Mouse (Mus musculus) adrenal gland, postnatal 14 days (tissue): Measurements from ENCODE around the gene 1810055G02Rik. TPM values are rescaled to one million over a fixed set of nuclear protein-coding genes. Genes with fewer than 3 reads are reported as not detected.
A peak's percentile ranks its signal among the peaks of the same experiment; 100 is the strongest.

ENCODE experiments used
- DNase-seq: peaks from one replicate; pipeline ENCODE4 v3.0.0; 2021; ENCODE audit warnings: mixed read lengths
- long read RNA-seq, 2 experiments: library from polyadenylated mRNA; stranded (forward); transcript quantifications; one replicate each; pipeline ENCODE4 v2.0.0; 2021
- total RNA-seq: library from RNA; stranded (reverse); gene quantifications from 2 replicates; pipeline ENCODE4 v1.2.3, GENCODE M21; 2021

1810055G02Rik gene
- 29.2 and 33.7 TPM in 2 replicates for total RNA-seq
- long read RNA-seq, experiment 1, transcript 1810055G02Rik-205 (4 exons, 772 nt) = minor isoform, 7 of 22 reads
- long read RNA-seq, experiment 1, transcript 1810055G02Rik-201 (4 exons, 1,882 nt) = major isoform, 12 of 22 reads
- long read RNA-seq, experiment 1, partial matches to known transcripts = 0 of 22 reads
- long read RNA-seq, experiment 1, other reads (novel, unspliced or antisense) = 2 of 22 reads
- long read RNA-seq, experiment 2, transcript 1810055G02Rik-201 (4 exons, 1,882 nt) = major isoform, 12 of 21 reads
- long read RNA-seq, experiment 2, partial matches to known transcripts = 2 of 21 reads
- long read RNA-seq, experiment 2, other reads (novel, unspliced or antisense) = 1 of 21 reads

GRCm38 (mm10) chr19:3708078-3709012 lies at the start of gene 1810055G02Rik:
TSS of gene 1810055G02Rik (plus strand) at chr19:3708293.
- peak; percentile 99 for DNase-seq

GRCm38 (mm10) chr19:3665510-3665909 lies 42.6 kb upstream of the 1810055G02Rik start:
- peak; percentile 68 for DNase-seq

GRCm38 (mm10) chr19:3666632-3667031 lies 41.5 kb upstream of the 1810055G02Rik start:
- DNase-seq = no peak

- DNase-seq = peak; percentile 68
Measured at GRCm38 (mm10) chr19:3667155-3667895, 40.8 kb upstream of the 1810055G02Rik start.

- DNase-seq = no peak
Measured at GRCm38 (mm10) chr19:3667979-3668378, 40.1 kb upstream of the 1810055G02Rik start.

- DNase-seq = no peak
Measured at GRCm38 (mm10) chr19:3668551-3668950, 39.5 kb upstream of the 1810055G02Rik start.

- DNase-seq = peak; percentile 76
Measured at GRCm38 (mm10) chr19:3669100-3669499, 39.0 kb upstream of the 1810055G02Rik start.

- DNase-seq = no peak
Measured at GRCm38 (mm10) chr19:3673149-3673548, 34.9 kb upstream of the 1810055G02Rik start.

GRCm38 (mm10) chr19:3674122-3674855 lies 33.8 kb upstream of the 1810055G02Rik start:
- DNase-seq = peak; percentile 76

- peak; percentile 86 for DNase-seq
Measured at GRCm38 (mm10) chr19:3680732-3681131, 27.4 kb upstream of the 1810055G02Rik start.

GRCm38 (mm10) chr19:3681310-3681934 lies 26.7 kb upstream of the 1810055G02Rik start:
- peak; percentile 88 for DNase-seq

GRCm38 (mm10) chr19:3684414-3684813 lies 23.7 kb upstream of the 1810055G02Rik start:
- DNase-seq = no peak

GRCm38 (mm10) chr19:3684957-3685580 lies 23.0 kb upstream of the 1810055G02Rik start:
- no peak for DNase-seq

GRCm38 (mm10) chr19:3685611-3686214 lies 22.4 kb upstream of the 1810055G02Rik start:
- peak; percentile 72 for DNase-seq

GRCm38 (mm10) chr19:3686215-3686894 lies 21.7 kb upstream of the 1810055G02Rik start, which contains the start of gene Lrp5:
TSS of gene Lrp5 (minus strand) at chr19:3686564.
- DNase-seq = peak; percentile 82

GRCm38 (mm10) chr19:3687676-3688171 lies 20.4 kb upstream of the 1810055G02Rik start:
- DNase-seq = peak; percentile 66

GRCm38 (mm10) chr19:3691337-3691736 lies 16.8 kb upstream of the 1810055G02Rik start:
- DNase-seq = no peak

- peak; percentile 54 for DNase-seq
Measured at GRCm38 (mm10) chr19:3692414-3693145, 15.5 kb upstream of the 1810055G02Rik start.
